Mouse (Mus musculus) small intestine, adult 2 months (tissue): ENCODE measurements around the gene Rnf24.

ENCODE experiments used
- CTCF ChIP-seq: fragments of 200-500 bp; IDR thresholded peaks from 2 replicates; pipeline ENCODE4 v1.5.1; 2012; ENCODE audit warnings: low read depth, mild to moderate bottlenecking, control low read depth, inconsistent platforms, low read length, moderate library complexity, mixed read lengths; ENCODE audit not compliant: insufficient replicate concordance, insufficient read length; ENCODE audit errors: extremely low read depth
- POLR2A ChIP-seq: fragments of 200-500 bp; IDR thresholded peaks from 2 replicates; pipeline ENCODE4 v1.6.1; 2012; ENCODE audit warnings: low read depth, mild to moderate bottlenecking, control low read depth, inconsistent platforms, low read length, moderate library complexity

DNA sequence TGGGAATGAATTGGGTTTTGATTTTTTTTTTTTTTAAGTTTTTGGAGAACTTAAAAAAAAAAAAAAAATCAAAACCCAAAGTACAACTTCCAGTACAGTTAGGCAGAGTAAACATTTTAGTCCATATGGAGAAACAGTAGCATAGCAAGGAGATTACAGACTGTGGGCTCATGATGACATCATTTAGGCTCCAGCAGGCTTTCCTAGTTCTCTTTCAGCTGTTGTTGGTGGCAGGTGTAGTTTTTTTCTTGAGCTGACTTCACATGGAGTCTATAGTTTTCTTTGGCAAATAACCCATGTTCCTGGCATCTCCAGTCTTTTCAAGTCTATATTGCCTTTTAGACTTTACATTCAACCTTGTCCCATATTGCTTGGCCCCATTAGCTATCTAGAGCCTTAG is 62.0 kb downstream of the Rnf24 start:
- TF ChIP-seq CTCF (no peak), POLR2A (no peak)
